Mouse (Mus musculus) limb, embryonic 14.5 days (tissue): Measurements from ENCODE around the gene Fras1. TPM values are rescaled to one million over a fixed set of nuclear protein-coding genes. Genes with fewer than 3 reads are reported as not detected.

Experiments
- ATAC-seq: fragments of 200-750 bp; cut with Nextera tagmentation; 2 replicates; pipeline ENCODE4 v1.8.0; 2017; ENCODE audit warnings: low read depth, moderate number of reproducible peaks, moderate TSS enrichment; ENCODE audit not compliant: low FRiP score
- DNase-seq: peaks from one replicate; pipeline ENCODE4 v3.0.0-alpha.2; 2015; ENCODE audit warnings: low spot score
- H3K27ac ChIP-seq: fragments of 300-500 bp; sonication (generic); replicated peaks from 2 replicates; pipeline ENCODE4 v1.5.1; 2014; ENCODE audit warnings: low read depth, mild to moderate bottlenecking, low read length, moderate library complexity, mixed read lengths
- H3K27me3 ChIP-seq: fragments of 300-500 bp; sonication (generic); 2 replicates; pipeline ENCODE4 v1.6.1; 2014; ENCODE audit warnings: low read length, mixed read lengths; ENCODE audit not compliant: control insufficient read depth, insufficient read depth
- H3K36me3 ChIP-seq: fragments of 300-500 bp; sonication (generic); 2 replicates; pipeline ENCODE4 v1.6.1; 2014; ENCODE audit warnings: mild to moderate bottlenecking, low read length, moderate library complexity, mixed read lengths; ENCODE audit not compliant: control insufficient read depth, insufficient read depth
- H3K4me1 ChIP-seq: fragments of 300-500 bp; sonication (generic); 2 replicates; pipeline ENCODE4 v1.6.1; 2014; ENCODE audit warnings: antibody characterized with exemption, low read length, mixed read lengths; ENCODE audit not compliant: control insufficient read depth, insufficient read depth
- H3K4me2 ChIP-seq: fragments of 300-500 bp; sonication (generic); replicated peaks from 2 replicates; pipeline ENCODE4 v1.6.1; 2014; ENCODE audit warnings: low read depth, mild to moderate bottlenecking, low read length, moderate library complexity; ENCODE audit not compliant: severe bottlenecking
- H3K4me3 ChIP-seq: fragments of 300-500 bp; sonication (generic); replicated peaks from 2 replicates; pipeline ENCODE4 v1.5.1; 2014; ENCODE audit warnings: low read length
- H3K9ac ChIP-seq: fragments of 300-500 bp; sonication (generic); 2 replicates; pipeline ENCODE4 v1.6.1; 2014; ENCODE audit warnings: mild to moderate bottlenecking, low read depth, low read length, moderate library complexity; ENCODE audit not compliant: severe bottlenecking
- H3K9me3 ChIP-seq: fragments of 300-500 bp; sonication (generic); 2 replicates; pipeline ENCODE4 v1.6.1; 2016; ENCODE audit warnings: low read length; ENCODE audit not compliant: control insufficient read depth
- POLR2A ChIP-seq: fragments of 200-500 bp; IDR thresholded peaks from 2 replicates; pipeline ENCODE4 v1.8.0; 2012; ENCODE audit warnings: inconsistent platforms, mild to moderate bottlenecking, moderate library complexity, borderline replicate concordance; ENCODE audit not compliant: insufficient read depth, insufficient read length; ENCODE audit errors: extremely low read depth
- WGBS: fragments of 180-500 bp; shearing (Covaris S2); extraction: QIAGEN DNeasy Blood & Tissue Kit; methylation state at CpG from one replicate; pipeline ENCODE4 v1.1.7; 2014; 5-methylcytosine and 5-hydroxymethylcytosine counted together
- polyA plus RNA-seq, 2 experiments: library from polyadenylated mRNA; depleted of rRNA in 1 of 2; stranded (reverse) in 1 of 2; unstranded in 1 of 2; fragments of >200 nt; fragmentation: Nextera tagmentation in 1 of 2; extraction: Ambion mirVana in 1 of 2; gene quantifications; 2 replicates each; pipeline versions ENCODE4 v1.2.1 to v1.2.3; 2012 to 2014

Gene Fras1
- polyA plus RNA-seq, 2 experiments, result 10.5 to 30.5 TPM

GRCm38 (mm10) chr5:96702706-96703625 lies 329.2 kb downstream of the Fras1 start:
- Histone ChIP-seq H3K36me3 (no peaks in the 10 kb centered on the region), H3K27ac (no peak overlapping the region), H3K4me2 (no peak overlapping the region), H3K4me1 (no peaks in the 10 kb centered on the region), H3K4me3 (no peak overlapping the region), H3K9ac (no peak overlapping the region; the same call in 1 of the 2 replicates), H3K9me3 (no peaks in the 10 kb centered on the region), H3K27me3 (no peaks in the 10 kb centered on the region)
- DNase-seq (no peak), ATAC-seq (no peak)
- no peak for TF ChIP-seq POLR2A
- 57% methylated on average over 22 of the region's 22 CpGs for WGBS

- H3K9me3 ChIP-seq, result no peaks in the 10 kb centered on the region
- H3K9ac ChIP-seq, result no peak overlapping the region
- no peak overlapping the region for H3K4me3 ChIP-seq
- no peaks in the 10 kb centered on the region for H3K4me1 ChIP-seq
- no peak for DNase-seq
- H3K4me2 ChIP-seq, result no peak overlapping the region
- H3K36me3 ChIP-seq, result no peaks in the 10 kb centered on the region; the same call in 1 of the 2 replicates
- no peak overlapping the region for H3K27ac ChIP-seq
- 81% methylated on average over 10 of the region's 10 CpGs for WGBS
- ATAC-seq, result no peak
- no peaks in the 10 kb centered on the region for H3K27me3 ChIP-seq
- TF ChIP-seq POLR2A, result no peak
Measured at GRCm38 (mm10) chr5:96708515-96708914, 334.8 kb downstream of the Fras1 start.

GRCm38 (mm10) chr5:96712089-96712684 lies 338.4 kb downstream of the Fras1 start:
- 68% methylated on average over 12 of the region's 12 CpGs for WGBS
- H3K4me1 ChIP-seq, result no peaks in the 10 kb centered on the region
- no peak overlapping the region for H3K4me3 ChIP-seq
- ATAC-seq (no peak), DNase-seq (no peak)
- no peak overlapping the region for H3K27ac ChIP-seq
- H3K9me3 ChIP-seq, result no peaks in the 10 kb centered on the region
- H3K27me3 ChIP-seq, result no peaks in the 10 kb centered on the region
- TF ChIP-seq POLR2A, result no peak
- no peak overlapping the region for H3K4me2 ChIP-seq
- H3K36me3 ChIP-seq, result no peaks in the 10 kb centered on the region; the same call in 1 of the 2 replicates
- no peak overlapping the region for H3K9ac ChIP-seq

- Histone ChIP-seq H3K27me3 (no peaks in the 10 kb centered on the region), H3K36me3 (no peaks in the 10 kb centered on the region; the same call in 1 of the 2 replicates), H3K4me2 (no peak overlapping the region), H3K9me3 (no peaks in the 10 kb centered on the region), H3K4me1 (no peaks in the 10 kb centered on the region), H3K4me3 (no peak overlapping the region), H3K9ac (no peak overlapping the region), H3K27ac (no peak overlapping the region)
- TF ChIP-seq POLR2A, result no peak
- 86% methylated on average over 4 of the region's 4 CpGs for WGBS
- DNase-seq (no peak), ATAC-seq (no peak)
Measured at GRCm38 (mm10) chr5:96712799-96713198, 339.0 kb downstream of the Fras1 start.

- WGBS, result 60% methylated on average over 8 of the region's 8 CpGs
- no peak for TF ChIP-seq POLR2A
Measured at GRCm38 (mm10) chr5:96716273-96717034, 342.7 kb downstream of the Fras1 start.

More at GRCm38 (mm10) chr5:96716273-96717034, 342.7 kb downstream of the Fras1 start:
- no peaks in the 10 kb centered on the region for H3K36me3 ChIP-seq
- H3K4me1 ChIP-seq, result no peaks in the 10 kb centered on the region
- H3K9me3 ChIP-seq, result no peaks in the 10 kb centered on the region
- H3K9ac ChIP-seq, result no peak overlapping the region
- no peak overlapping the region for H3K4me3 ChIP-seq
- H3K4me2 ChIP-seq, result no peak overlapping the region
- H3K27ac ChIP-seq, result no peak overlapping the region
- H3K27me3 ChIP-seq, result no peaks in the 10 kb centered on the region
- no peak for DNase-seq
- ATAC-seq, result no peak
